Mouse (Mus musculus): ENCODE results near the gene Ppp6c.
A peak's percentile ranks its signal among the peaks of the same experiment; 100 is the strongest.
"Not testable (repeated sequence)": the region's sequence is repeated elsewhere in the genome, so short reads cannot be mapped to it uniquely, and the experiment has no call there.

The Ppp6c gene

DNA sequence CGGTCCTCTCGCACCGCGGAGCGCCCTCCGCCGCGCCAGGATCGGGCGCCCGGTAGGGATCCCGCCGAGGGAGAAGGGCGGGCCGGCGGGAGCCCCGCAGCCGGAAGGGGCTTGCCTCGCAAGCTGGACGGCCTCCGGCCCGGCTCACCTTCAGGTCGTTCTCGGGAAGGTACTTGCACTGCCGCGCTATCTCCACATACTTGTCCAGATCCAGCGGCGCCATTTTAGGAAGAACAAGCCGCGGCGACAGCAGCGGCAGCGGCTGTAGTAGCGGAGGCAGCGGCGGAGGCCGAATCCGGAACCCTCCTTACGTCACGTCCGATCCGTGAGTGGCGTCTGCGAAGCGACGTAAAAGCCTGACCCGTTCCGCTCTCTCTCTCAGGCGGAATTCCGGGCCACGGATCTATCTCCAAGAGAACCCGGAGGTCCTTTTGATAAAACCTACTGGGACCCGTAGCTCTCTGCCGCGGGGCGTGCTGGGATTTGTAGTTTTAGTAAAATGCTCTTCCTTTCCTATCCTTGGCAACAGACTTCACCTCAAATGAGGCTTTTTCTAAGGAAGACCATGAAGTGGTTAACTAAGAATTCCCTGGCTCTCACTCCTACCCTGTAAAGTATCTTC, at the start of gene Ppp6c:
Gene Ppp6c, minus strand, starts transcription at position 433 of the 622 bp plus-strand sequence.
- DNase-seq (ENCODE audit: extremely low read depth, insufficient read length, low spot score) = peak; percentile 93

- DNase-seq (ENCODE audit: extremely low read depth, insufficient read length, low spot score) = no peak
Observed at GRCm38 (mm10) chr2:39268357-39268756, 42.1 kb upstream of the Ppp6c start.

- not testable (repeated sequence) for DNase-seq (ENCODE audit: extremely low read depth, insufficient read length, low spot score)
Observed at GRCm38 (mm10) chr2:39252275-39252674, 26.0 kb upstream of the Ppp6c start.

DNA sequence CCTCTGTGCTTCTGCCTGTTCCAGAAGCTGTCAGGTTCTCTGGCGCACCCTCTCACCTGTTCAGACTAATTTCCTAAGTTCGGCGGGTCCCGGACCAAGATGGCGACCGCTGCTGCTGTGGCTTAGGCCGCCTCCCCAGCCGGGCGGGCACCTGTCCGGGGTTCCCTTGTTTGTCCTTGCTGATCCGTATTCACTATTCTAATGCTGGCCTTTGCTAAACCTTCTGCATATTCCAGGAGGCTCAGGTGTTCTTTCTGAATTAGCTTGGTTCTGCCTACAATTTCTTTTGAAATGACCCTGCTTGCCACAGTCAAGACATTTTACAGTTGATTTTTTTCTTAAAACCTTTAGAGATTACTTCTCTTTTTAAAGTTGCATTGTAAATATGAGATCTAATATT, 20.6 kb upstream of the Ppp6c start:
- not testable (repeated sequence) for DNase-seq (ENCODE audit: extremely low read depth, insufficient read length, low spot score)

- no peak for DNase-seq (ENCODE audit: extremely low read depth, insufficient read length, low spot score)
Observed at GRCm38 (mm10) chr2:39226731-39227130, 480 bp upstream of the Ppp6c start.

GRCm38 (mm10) chr2:39225331-39226018, 776 bp downstream of the Ppp6c start:
- peak; percentile 52 for DNase-seq (ENCODE audit: extremely low read depth, insufficient read length, low spot score)

DNA sequence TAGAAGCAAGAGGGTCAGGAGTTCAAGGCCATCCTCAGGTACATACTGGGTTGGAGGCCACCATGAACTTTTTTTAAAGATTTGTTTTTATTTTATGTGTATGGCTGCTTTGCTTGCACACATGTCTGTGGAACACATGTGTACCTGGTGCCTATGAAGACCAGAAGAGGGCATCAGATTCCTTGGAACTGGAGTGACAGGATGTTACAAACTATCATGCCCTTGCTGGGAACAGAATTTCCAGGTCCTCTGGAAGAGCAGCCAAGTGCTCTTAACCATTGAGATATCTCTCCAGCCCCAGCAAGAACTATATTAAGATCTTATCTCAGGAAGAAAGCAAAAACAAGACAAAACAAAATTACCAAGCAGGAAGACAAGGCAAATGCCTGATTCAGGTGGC, 1.6 kb downstream of the Ppp6c start:
- DNase-seq (ENCODE audit: extremely low read depth, insufficient read length, low spot score) = no peak

- DNase-seq (ENCODE audit: extremely low read depth, insufficient read length, low spot score) = no peak
Observed at GRCm38 (mm10) chr2:39220010-39220409, 6.2 kb downstream of the Ppp6c start.

DNA sequence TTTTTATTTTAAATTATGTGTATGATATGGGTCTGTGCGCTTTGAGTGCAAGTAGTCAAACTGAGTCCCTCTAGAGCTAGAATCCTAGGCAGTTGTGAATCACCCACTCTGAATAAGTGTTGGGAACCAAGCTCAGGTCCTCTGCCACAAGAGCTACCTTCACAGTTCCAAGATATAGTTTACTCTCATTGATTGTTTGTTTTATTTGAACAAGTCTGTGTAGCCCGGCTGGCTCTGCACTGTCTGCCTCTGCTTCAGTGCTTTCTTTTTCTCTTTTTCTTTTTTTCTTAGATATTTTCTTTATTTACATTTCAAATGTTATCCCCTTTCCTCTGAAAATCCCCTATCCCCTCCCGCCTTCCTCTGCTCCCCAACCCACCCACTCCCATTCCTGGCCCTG, 7.2 kb downstream of the Ppp6c start:
- no peak for DNase-seq (ENCODE audit: extremely low read depth, insufficient read length, low spot score)

- DNase-seq (ENCODE audit: extremely low read depth, insufficient read length, low spot score) = no peak
Observed at GRCm38 (mm10) chr2:39217150-39217549, 9.1 kb downstream of the Ppp6c start.

GRCm38 (mm10) chr2:39210738-39211137, 15.5 kb downstream of the Ppp6c start:
- no peak for DNase-seq (ENCODE audit: extremely low read depth, insufficient read length, low spot score)

GRCm38 (mm10) chr2:39203359-39203758, 22.9 kb downstream of the Ppp6c start:
- no peak for DNase-seq (ENCODE audit: extremely low read depth, insufficient read length, low spot score)

GRCm38 (mm10) chr2:39194809-39195208, 31.4 kb downstream of the Ppp6c start:
- no peak for DNase-seq (ENCODE audit: extremely low read depth, insufficient read length, low spot score)

DNA sequence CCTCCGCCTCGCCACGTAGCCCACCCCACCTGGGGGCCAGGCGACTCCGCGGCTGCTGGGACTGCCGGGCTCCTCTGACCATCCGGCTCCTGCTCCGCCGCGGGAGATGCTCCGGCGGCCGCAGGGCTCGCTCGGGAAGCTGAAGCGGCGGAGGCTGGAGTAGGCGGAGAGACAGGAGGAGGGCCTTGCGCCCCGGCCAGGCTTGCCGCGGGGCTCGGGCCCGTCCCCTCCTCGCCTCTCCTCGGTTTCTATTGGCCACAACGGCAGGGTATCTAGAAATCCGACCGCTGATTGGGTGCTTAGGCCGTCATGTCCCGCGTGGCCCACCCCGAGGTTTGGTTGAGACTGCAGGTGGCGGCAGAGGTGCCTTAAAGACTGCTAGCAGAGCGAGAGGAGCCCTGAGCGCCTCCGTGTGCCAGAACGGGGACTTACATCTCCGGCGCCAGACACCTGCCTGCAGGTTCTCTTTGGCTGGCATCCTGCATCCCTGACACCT, 35.6 kb downstream of the Ppp6c start, which contains the start of gene Scai:
Gene Scai, minus strand, starts transcription at position 174 of the 496 bp plus-strand sequence.
- peak; percentile 98 for DNase-seq (ENCODE audit: extremely low read depth, insufficient read length, low spot score)

DNA sequence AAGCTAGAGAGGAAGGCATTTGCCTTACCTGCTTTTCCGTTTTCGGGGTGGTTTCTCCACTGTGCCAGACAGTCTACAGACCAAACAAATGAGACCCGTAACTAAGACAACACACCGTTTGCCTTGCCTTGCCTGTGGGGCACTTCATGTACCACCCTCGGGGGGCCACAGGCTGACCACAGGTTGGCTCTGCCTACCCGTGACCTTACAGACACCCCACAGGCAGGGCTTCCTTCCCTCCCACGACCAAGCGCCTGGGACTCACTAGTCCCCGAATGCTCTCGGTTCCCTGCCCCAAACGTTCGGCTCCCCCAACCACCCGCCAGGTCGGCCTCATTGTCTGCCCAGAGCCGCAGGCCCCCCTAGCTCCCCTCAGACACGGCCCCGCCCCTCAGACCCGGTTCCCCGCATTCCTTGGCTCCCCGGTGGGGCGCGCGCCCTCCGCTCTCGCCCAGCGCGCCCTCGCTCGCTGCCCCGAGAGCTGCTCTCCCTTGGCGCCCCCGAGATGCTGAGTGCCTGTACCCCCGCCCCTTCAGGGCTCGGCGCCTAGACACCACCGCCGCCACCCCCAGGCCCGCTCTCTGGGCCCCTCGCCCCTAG, 36.2 kb downstream of the Ppp6c start:
- DNase-seq (ENCODE audit: extremely low read depth, insufficient read length, low spot score) = no peak

DNA sequence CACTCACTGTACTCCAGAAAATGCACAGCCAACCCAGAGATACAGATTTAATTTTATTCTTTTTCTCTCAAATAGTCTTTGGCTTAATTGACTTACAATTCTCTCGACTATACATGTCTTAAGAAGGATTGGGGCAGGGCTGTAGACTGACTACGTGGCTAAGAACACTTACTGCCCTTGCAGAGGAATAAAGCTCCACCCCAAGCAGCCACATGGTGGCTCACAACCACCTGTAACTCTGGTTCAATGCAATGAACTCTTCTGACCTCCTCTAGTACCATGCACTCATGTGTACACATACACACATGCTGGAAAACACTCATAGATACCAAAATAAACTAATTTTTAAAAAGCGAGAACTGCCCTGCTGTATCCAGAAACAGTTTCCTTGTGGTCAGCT, 40.3 kb downstream of the Ppp6c start:
- no peak for DNase-seq (ENCODE audit: extremely low read depth, insufficient read length, low spot score)

- no peak for DNase-seq (ENCODE audit: extremely low read depth, insufficient read length, low spot score)
Observed at GRCm38 (mm10) chr2:39183587-39183986, 42.7 kb downstream of the Ppp6c start.

DNA sequence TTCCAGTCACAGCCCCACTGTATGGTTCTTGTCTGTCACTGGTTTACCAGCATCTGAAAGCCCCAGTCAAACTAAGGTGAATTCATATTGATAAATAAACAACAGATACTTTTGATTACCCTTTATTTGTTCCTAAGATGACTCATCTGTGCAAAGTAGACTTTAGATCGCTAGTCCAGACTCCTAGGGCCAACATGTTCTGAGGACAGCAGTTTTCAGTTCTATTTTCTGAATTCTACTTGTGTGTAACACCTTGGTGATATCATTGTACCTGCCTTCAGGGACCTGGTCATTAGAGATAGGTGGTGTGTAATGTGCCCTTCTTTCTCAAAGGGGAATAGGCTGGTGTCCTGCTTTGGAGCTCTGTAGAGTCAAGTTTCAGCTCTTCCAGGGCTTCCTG, 65.3 kb downstream of the Ppp6c start:
- DNase-seq (ENCODE audit: extremely low read depth, insufficient read length, low spot score) = no peak

DNA sequence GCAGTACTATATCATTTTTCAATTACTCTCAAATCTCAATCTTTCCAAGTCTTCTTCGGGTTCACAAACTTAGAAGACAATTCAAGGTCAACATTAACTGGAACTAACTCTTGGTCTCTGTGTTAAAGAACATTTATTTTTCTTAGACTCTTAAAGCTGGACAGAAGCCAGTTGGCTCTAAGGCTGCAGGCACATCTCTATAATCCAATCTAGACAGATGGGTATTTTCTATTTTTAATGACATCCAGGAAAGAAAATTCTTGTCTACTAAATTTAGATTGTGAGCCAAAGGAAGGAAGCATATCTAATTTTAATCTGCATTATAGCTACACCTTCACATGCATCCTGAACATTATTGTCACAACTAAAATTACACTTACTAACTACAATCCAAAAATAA, 68.3 kb downstream of the Ppp6c start:
- no peak for DNase-seq (ENCODE audit: extremely low read depth, insufficient read length, low spot score)

- DNase-seq (ENCODE audit: extremely low read depth, insufficient read length, low spot score) = no peak
Observed at GRCm38 (mm10) chr2:39156821-39157220, 69.4 kb downstream of the Ppp6c start.

DNA sequence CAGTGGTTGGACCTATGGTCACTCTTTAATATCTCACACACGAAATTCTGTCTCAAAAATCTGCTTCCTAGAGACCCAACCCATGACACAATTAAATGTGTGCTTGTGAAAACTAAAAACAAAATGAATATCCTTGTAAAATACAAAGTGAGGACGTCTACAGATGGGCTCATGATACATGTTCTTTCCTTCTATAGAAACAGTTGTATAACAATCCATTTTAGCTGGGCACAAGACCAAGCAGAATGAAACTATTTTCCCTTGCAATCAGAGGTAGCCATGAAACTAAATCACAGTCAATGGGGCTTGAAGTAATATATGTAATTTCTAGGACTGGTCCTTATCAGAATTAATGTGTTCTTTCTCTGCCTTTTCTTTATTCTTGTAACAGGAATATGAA, 75.3 kb downstream of the Ppp6c start:
- DNase-seq (ENCODE audit: extremely low read depth, insufficient read length, low spot score) = no peak

- DNase-seq (ENCODE audit: extremely low read depth, insufficient read length, low spot score) = no peak
Observed at GRCm38 (mm10) chr2:39148075-39148474, 78.2 kb downstream of the Ppp6c start.

Data from 3134 (cell line).